Mouse (Mus musculus) liver, embryonic 14.5 days (tissue): Measurements from ENCODE around the gene Tead2.

Experiments used
- CTCF ChIP-seq: IDR thresholded peaks from 2 replicates; pipeline ENCODE4 v1.5.1; 2016; ENCODE audit warnings: antibody characterized with exemption, low read depth, control low read depth
- EP300 ChIP-seq: IDR thresholded peaks from 2 replicates; pipeline ENCODE4 v1.6.1; 2016; ENCODE audit warnings: antibody characterized with exemption, low read depth

DNA sequence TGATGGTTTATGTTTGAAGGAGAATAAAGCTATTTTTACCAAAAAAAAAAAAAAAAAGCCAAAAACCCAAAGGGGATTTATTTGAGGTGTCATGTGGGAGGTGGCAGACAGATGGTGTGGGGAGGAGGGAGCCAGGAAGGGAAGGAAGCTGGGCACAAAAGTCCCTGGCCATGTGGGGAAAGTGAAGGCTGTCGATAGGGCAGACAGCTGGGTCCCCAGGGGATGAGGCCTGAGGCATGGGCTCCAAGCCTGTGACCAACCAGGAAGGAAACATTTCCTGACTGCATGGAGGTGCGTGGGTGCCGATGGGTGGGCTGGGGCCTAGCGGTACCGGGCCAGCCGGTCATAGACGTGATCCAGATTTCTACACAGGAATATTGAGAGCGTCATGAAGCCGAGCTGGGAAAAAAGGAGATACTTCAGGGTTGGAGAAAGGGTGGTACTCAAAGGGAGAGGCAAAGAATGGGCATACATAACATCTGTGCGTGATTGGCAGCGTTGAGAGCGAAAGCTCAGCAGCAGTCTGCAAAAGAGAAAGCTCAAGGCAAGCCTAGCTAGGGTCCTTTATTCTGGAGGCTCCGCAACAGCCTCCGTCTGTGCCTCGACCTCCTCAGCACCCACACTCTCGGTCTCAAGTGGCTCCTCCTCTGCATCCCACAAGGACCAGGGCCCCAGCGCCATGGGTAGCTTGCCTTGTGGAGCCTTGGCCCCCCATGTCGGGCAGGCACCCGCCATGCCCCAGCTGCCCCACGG, 18.2 kb downstream of the Tead2 start:
- no peak for TF ChIP-seq CTCF
- no peak for TF ChIP-seq EP300
